Mouse (Mus musculus) fat pad, adult 2 months (tissue): ENCODE measurements around the gene Dctpp1.

Source experiments
- DNase-seq: peaks from one replicate; pipeline ENCODE4 v3.0.0-alpha.2; 2011; ENCODE audit warnings: low read depth, low spot score; ENCODE audit errors: extremely low read depth

Dctpp1 gene

DNA sequence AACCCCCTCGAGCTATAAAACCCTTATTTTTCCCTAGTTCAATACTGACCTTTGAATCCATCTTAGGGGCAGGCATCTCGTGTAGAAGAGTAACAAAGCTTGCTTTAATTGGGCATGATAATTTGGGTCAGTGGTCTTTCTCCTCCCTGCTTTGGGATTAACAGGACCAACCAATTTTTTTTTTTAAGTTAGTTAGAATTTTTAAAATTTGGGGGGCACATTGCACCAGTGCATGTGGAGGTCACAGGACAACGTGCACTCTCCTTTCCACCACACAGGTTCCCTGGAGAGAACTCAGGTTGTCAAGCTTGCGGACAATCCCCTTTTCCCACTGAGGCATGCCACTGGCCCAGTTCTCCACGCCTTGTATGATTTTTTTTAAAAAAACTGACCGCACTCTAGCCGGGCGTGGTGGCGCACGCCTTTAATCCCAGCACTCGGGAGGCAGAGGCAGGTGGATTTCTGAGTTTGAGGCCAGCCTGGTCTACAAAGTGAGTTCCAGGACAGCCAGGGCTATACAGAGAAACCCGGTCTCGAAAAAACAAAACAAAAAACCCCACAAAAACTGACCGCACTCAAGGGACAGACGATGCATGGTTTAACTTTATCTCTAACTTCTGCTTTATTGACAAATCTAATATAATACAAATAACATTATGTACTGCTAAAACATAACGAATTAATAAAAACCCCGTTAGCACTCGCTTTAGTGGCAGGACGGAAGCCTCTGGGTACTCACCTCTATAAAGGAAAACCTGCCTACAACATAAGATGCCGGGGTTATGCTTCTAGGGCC lies 28.5 kb downstream of the Dctpp1 start:
- no peak for DNase-seq

DNA sequence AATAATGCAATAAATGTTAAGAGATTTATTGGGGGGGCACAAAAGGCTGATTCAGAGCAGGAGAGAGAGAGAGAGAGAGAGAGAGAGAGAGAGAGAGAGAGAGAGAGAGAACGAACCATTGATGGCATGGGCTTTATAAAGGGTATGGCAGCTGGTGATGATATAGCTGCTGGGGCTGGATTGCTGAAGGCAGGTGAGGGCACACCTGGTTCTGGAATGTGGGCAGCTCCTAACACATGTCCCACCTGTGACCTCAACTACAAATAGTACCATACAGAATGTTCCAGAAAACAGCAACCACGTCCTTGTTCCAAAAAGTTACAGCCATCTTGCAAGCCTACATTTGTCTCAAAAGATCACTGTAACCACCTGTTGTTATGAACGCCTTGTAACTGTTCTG lies 29.1 kb downstream of the Dctpp1 start:
- no peak for DNase-seq

DNA sequence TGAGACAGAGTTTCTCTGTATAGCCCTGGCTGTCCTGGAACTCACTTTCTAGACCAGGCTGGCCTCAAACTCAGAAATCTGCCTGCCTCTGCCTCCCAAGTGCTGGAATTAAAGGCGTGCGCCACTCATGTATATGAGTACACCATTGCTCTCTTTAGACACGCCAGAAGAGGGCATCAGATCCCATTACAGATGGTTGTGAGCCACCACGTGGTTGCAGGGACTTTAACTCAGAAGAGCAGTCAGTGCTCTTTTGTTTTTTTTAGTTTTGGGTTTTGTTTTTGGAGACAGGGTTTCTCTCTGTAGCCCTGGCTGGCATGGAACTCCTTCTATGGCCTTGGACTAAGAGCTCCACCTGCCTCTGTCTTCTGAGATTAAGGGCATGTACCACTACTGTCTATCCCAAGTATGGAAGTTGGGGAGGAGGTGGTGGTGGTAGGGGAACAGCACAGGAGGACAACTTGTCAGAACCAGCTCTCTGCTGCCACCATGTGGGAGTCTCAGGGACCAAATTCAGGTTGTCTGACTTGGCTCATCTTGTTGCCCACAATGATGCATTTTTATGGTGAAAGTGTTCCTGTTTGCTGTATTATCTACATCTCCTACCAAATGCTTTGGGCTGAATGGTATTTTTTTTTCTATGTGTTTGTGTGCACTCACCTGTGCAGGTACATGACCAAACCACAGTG lies 31.8 kb downstream of the Dctpp1 start:
- no peak for DNase-seq

DNA sequence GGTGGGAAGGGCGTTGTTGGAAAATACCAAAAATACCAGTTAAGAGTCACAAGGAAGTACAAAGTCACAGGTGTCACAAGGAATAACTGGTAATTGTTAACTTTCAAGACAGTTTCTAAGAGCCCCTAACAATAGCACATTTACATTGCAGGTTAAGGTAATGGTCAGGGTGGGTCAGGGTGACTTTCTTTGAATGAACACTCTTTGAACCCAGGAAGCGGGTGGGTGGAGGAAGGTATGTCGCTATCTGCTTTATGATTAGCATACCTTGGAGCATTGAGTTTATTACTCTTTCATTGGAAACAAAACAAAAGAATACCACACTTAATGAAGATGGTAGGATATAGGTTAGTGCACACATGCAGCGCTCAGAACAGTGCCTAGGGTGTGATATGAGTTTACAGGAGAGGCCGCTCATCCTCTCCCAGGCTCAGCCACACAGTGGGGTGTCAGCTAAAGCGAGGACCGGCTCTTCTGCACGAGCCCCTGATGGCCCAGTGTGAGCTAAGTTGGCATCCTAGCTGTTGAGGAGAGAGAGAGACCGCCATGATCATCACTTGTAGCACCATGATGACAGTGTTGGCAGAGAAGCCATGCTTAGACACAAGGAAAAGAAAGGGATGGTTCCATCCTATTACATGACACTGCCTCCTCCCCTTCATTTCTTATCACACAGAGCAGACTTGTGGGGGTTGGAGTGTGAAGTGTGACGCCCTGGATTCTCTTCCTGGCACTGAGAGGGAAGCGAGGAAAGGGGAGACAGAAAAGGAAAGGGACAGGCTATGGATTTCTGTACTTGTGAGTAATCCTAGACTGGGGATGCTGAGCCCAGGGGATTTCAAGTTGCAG lies 35.1 kb downstream of the Dctpp1 start:
- no peak for DNase-seq

DNA sequence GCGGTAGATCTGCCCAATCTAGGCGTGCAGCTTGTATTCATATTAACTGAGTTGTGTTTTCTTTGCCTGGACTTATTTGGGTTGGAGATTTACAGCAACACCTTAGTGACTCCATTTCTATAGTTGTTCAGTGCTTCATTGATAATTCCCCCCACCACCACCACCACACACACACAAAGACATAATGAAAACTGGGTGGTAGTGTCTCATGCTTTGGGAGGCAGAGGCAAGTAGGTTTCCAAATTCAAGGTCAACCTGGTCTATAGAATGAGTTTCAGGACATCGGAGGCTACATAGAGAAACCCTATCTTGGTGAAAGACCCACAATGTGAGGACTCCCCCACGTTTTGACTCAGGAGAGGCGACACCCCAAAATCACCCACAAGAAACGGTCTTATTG lies 35.9 kb downstream of the Dctpp1 start:
- DNase-seq = no peak

DNA sequence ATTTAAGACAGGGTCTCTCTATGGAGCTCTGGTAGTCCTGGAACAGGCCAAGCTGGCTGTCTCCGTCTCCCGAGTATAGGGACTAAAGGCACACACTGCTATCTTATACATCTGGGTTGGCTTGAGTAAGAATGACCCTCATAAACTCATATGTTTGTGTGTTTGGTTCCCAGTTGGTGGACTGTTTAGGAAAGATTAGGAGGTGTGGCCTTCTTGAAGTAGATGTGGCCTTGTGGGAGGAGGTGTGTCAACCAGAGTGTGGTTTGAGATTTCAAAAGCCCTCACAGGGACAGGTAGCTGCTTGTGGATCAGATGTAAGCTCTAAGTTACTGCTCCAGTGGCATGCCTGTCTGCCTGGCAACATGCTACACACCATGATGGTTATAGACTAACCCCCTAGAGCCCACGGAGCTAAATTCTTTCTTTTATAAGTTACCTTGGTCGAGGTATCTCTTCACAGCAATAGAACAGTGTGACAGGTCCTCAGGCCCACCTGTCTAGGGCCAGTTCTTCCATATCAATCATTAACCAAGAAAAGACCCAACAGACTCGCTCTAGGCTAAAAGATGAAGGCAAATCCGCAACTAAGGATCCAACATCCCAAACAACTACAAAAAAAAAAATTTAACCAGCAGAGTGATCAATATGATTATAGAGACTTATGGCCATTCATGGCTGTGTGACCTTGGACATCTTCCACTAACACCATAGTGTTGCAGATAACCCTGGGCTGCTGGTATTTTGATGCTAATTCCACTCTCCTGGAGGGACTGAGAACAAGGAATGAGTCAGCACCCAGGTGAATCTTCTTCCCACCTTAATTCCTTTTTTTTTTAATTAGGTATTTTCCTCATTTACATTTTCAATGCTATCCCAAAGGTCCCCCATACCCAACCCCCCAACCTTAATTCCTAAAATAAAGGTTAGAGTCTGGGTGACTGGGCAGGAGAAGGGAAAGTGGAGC lies 36.7 kb downstream of the Dctpp1 start:
- no peak for DNase-seq

DNA sequence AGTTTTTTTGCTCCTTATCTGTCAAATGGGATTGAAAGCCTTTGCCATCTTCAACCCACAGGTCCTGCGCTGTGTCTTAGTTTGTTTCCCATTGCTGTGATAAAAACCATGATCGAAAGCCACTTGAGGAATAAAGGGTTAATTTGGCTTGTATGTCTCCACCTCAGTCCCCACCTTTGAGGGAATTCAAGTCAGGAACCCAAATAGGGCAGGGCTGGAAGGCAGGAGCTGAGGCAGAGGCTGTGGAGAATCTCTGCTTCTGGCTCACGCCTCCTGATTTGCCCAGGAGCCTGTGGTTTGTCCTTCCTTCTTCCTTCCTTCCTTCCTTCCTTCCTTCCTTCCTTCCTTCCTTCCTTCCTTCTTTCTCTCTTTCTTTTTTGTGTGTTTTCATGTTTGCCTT lies 37.4 kb downstream of the Dctpp1 start:
- DNase-seq = no peak

DNA sequence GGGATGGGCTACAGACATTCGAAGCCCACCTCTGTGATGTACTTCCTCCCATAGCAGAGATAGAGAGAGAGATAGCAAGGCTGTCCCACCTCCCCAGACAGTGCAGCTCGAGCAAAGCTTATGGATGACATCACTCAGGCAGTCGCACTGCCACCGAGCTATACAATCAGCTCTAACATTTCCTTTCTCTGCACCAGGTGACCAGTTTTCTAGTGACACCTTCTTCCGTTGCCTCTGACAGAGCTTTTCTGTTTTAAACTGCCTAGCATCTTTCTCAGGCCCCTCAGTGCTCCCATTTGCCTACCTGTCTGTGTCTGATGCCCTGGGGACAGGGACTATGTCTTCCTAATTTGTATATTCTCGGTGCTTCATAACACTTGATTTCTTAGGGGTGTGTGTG lies 40.1 kb downstream of the Dctpp1 start:
- no peak for DNase-seq

DNA sequence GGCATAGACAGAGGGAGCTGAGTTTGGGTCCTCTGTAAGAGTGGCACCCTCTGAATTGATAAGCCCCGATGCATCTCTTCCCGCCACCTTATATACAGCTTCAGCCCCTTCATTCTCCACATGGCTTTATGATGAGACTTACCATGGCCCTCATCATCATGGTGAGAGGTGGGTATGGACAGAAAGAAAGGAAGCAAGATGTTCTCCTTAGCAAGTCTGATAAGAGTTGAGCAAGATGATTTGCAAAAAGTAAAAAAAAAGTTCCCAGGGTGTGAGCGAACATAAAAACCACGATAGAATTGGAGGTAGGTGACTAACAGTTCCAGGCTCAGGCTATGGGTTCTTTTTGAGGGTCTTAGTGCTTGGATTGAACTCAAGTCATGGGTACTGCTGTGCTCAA lies 41.8 kb downstream of the Dctpp1 start:
- no peak for DNase-seq

DNA sequence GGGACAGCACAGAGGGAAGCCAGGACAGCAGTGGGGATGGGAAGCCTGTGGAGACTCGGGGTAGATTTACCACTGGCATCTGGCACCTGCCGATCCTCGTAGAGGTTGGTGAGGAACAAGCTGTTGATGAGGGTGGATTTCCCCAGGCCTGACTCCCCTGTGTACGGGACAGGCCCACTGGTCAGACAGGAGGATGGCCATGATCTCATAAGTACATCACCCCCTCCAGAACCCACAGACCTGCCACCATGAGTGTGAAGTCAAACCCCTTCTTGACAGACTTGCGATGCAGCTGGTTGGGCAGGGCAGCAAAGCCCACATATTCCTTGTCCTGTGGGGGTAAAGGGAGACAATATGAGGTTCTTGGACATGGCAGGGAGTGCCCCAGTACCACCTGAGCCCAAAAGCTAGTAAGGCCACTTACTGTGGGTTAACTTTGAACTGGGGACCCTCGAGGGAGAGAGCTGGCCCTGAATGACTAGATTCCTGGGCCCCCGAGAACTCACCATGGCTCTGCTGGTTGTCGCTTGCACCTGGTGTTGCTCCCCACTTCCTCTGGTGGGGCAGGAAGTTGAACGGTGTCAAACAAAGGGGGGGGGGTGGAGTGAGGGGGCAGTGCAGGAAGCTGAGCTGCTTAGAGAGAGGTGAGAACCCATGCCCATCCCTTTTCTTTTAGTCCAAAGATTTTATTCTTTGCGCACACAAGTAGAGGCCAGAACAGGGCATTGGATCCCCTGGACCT lies 42.4 kb downstream of the Dctpp1 start:
- no peak for DNase-seq

DNA sequence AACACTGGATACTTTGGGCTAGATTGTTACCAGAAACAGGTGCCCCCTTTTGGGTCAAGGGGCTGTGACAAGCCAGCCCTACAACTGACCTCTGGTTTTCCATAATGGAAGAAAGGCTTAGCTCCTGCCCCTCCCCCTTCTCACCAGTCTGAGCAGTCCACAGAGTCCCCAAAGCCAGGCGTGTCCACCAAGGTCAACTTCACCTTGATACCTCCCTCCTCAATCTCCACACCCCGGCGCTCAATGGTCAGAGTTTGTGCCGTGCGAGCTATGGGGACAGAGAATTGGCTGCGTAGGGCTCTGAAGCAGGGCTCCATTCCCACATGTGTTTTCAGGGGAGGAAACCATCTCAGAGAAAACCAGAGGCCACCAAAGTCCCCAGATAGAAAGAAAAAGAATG lies 43.0 kb downstream of the Dctpp1 start:
- DNase-seq = no peak

DNA sequence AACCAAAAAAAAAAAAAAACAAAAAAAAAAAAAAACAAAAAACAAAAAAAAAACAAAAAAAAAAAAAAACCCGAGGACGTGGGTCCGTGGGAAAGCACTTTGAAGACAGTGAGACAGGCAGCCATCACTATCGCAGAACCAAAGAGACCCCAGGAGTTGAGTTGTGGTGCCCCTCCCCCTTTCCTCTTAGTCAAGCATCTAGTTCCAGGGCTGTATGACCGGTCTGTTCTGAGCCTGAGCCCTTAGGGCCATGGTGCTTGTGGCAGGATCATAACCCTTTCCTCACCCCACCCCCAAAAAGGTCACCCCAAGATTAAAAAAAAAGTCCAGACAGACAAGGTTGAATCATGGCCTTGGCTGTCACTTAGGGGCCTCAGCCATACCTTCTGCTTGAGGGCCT lies 44.2 kb downstream of the Dctpp1 start:
- DNase-seq = no peak

DNA sequence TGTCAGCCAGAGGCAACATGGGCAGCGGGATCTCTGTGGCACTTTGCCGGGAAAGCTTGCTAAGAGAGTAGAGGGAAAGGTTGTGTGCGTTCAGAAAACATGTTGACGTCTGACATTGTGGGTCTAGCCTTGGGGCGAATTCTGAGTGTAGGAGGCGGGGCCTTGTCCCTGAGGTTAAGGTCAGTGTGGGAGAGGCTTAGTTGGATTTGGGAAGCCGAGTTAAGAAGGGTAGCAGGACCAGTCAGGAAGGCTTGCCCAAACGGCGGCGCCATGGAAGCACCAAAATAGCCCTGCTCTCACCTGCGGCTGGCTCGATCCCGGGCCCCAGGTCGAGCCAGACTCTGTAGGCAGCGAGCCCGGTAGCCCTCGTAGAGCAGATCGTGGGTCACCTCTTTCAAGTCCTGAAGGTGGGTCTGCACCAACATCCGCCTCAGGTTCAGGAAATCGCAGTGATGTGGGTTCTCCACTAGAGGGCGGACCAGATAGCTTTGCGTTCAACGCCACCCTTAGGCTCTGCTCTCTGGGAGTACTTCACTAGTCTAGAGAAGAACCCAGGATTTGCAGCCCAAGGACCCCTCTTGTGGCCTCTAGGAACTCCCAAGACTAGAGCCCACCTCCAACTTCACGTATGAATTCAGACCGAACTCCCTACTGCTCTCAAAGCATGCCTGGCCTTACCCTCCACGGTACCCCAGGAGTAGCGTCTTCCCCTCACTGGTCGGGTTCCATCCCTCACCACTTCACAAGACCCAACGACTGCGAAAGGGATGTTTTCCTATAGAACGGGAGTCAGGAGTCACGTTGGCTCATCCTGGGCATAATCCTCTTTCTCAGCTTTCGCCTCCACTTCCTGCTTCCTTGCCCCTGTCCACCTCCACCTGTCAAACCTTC lies 45.3 kb downstream of the Dctpp1 start:
- no peak for DNase-seq

DNA sequence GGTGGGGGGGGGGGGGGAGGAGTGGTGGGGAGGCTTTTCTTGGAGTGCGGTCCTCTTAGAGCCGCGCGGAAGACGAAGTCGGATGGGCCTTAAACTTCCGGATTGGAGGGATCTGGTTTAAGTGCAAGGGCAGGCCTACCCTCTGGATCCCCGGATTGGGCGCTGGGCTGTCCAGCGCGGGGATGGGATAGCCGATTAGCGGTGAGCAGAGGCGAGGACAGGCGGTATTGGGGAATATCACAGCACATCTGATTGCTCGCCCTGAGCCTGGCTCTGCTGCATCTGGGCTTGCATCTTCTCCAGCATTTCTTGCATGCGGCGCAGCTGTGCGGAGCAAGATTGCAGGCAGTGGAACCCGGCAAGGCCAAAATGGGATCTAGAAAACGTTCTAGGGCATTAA lies 46.0 kb downstream of the Dctpp1 start:
- DNase-seq = no peak

DNA sequence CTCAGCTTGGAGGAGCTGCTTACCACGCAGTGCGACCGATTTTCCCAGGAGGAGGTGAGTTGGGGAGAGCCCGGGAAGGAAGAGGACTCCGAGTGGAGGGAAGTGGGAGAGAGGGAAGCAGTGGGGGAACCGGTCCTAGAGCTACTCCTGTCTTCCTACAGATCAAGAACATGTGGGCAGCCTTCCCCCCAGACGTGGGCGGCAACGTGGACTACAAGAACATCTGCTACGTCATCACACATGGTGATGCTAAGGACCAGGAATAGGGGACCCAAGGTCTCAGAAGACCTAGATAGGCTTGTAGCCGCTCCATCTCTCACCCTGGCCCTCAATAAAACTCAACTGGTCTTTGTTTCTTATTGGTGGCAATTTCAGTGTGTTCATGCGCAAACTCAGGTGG lies 46.6 kb downstream of the Dctpp1 start:
- DNase-seq = no peak

DNA sequence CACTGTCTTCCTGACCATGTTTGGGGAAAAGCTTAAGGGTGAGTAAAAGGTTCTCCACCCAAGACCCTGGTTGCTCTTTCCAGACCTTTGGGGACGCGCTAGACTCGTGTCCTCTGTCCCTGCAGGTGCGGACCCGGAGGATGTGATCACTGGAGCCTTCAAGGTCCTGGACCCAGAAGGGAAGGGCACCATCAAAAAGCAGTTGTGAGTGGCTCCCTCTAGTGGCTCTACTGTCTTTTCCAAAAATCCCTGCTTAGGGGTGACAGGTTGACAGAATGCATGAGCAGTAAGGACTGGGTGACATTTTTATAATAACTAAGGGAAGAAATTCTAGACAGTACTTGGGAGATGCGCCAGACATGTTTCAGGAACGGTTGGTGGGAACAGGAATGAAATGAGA lies 47.0 kb downstream of the Dctpp1 start:
- no peak for DNase-seq

DNA sequence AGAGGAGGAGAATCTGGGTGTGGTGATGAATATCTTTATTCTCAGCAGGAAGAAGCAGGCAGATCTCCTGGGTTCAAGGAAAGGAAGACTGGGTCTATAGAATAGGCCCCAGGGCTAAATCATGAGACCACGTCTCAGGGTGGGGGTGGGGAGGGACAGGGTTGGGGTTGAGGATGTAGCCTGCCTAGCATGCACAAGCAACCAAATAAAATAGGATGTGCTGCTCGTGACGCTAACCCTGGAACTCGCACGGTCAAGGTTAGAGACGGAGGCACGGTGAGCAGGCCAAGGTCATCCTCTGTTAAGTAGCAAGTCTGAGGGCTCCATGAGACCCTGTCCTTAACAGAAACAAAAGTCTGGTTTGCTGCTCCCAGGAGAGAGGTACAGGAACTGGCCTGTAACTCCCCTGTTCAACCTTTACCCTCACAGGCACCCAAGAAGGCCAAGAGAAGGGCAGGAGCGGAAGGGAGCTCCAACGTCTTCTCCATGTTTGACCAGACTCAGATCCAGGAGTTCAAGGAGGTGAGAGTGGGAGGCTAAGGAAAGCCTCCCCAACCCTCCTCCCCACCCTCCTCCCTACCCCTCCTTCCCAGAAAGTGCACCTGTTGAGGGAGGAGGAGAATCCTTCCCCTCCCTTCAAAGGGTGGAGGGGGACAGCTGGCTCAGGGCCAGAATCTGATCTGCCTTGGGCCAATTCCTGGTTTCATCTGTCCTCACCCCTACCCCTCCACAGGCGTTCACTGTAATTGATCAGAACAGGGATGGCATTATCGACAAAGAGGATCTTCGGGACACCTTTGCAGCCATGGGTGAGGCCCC lies 47.9 kb downstream of the Dctpp1 start:
- no peak for DNase-seq
